Mouse (Mus musculus) liver, embryonic 11.5 days (tissue): ENCODE results near the gene Iqcj. TPM values are rescaled to one million over a fixed set of nuclear protein-coding genes. Genes with fewer than 3 reads are reported as not detected.

ENCODE experiments used
- ATAC-seq: fragments of 200-750 bp; cut with Nextera tagmentation; replicated peaks from 2 replicates; pipeline ENCODE4 v1.8.0; 2017; ENCODE audit warnings: moderate number of reproducible peaks, mild to moderate bottlenecking, moderate TSS enrichment, moderate library complexity; ENCODE audit not compliant: low FRiP score
- DNase-seq: peaks from one replicate; pipeline ENCODE4 v3.0.0-alpha.2; 2017; ENCODE audit warnings: low spot score
- H3K27ac ChIP-seq: fragments of 300-500 bp; sonication (generic); 2 replicates; pipeline ENCODE4 v1.5.1; 2014; ENCODE audit warnings: mild to moderate bottlenecking, low read depth, low read length, control low read depth
- H3K27me3 ChIP-seq: fragments of 300-500 bp; sonication (generic); replicated peaks from 2 replicates; pipeline ENCODE4 v1.6.1; 2014; ENCODE audit warnings: low read length, mixed read lengths; ENCODE audit not compliant: control insufficient read depth, insufficient read depth
- H3K36me3 ChIP-seq: fragments of 300-500 bp; sonication (generic); 2 replicates; pipeline ENCODE4 v1.6.1; 2014; ENCODE audit warnings: mild to moderate bottlenecking, low read length, moderate library complexity, mixed read lengths; ENCODE audit not compliant: control insufficient read depth, insufficient read depth
- H3K4me1 ChIP-seq: fragments of 300-500 bp; sonication (generic); replicated peaks from 2 replicates; pipeline ENCODE4 v1.6.1; 2014; ENCODE audit warnings: low read length, mixed read lengths; ENCODE audit not compliant: control insufficient read depth, insufficient read depth
- H3K4me2 ChIP-seq: fragments of 300-500 bp; sonication (generic); 2 replicates; pipeline ENCODE4 v1.6.1; 2014; ENCODE audit warnings: mild to moderate bottlenecking, control low read depth, moderate library complexity
- H3K4me3 ChIP-seq: fragments of 300-500 bp; sonication (generic); 2 replicates; pipeline ENCODE4 v1.5.1; 2014; ENCODE audit warnings: low read depth, low read length, control low read depth
- H3K9ac ChIP-seq: fragments of 300-500 bp; sonication (generic); 2 replicates; pipeline ENCODE4 v1.6.1; 2014; ENCODE audit warnings: low read depth, low read length, control low read depth
- H3K9me3 ChIP-seq: fragments of 300-500 bp; sonication (generic); 2 replicates; pipeline ENCODE4 v1.6.1; 2016; ENCODE audit warnings: low read length, inconsistent platforms, mixed read lengths; ENCODE audit not compliant: control insufficient read depth
- WGBS: fragments of 180-500 bp; shearing (Covaris S2); extraction: QIAGEN DNeasy Blood & Tissue Kit; methylation state at CpG from one replicate; pipeline ENCODE4 v1.1.7; 2014; 5-methylcytosine and 5-hydroxymethylcytosine counted together
- polyA plus RNA-seq: library from polyadenylated mRNA; unstranded; fragments of >200 nt; fragmentation: Nextera tagmentation; extraction: Ambion mirVana; gene quantifications from 2 replicates; pipeline ENCODE4 v1.2.1, GENCODE M21; 2014

Gene Iqcj
- polyA plus RNA-seq, 1 experiment from 2014 or later = not detected

- no peak overlapping the region for H3K4me3 ChIP-seq
- no peaks in the 10 kb centered on the region for H3K9me3 ChIP-seq
- no peak for ATAC-seq
- H3K36me3 ChIP-seq = no peaks in the 10 kb centered on the region
- H3K27me3 ChIP-seq = no peaks in the 10 kb centered on the region
- H3K9ac ChIP-seq = no peak overlapping the region
- H3K4me2 ChIP-seq = no peak overlapping the region
- WGBS = 75% methylated on average over 3 of the region's 3 CpGs
- DNase-seq = no peak
- H3K27ac ChIP-seq = no peak overlapping the region
- H3K4me1 ChIP-seq = no peaks in the 10 kb centered on the region
These were observed 39.9 kb downstream of the Iqcj start for GRCm38 (mm10) chr3:67931914-67932313.

- no peak for ATAC-seq
- Histone ChIP-seq H3K4me3 (no peak overlapping the region), H3K27me3 (no peaks in the 10 kb centered on the region), H3K4me1 (no peaks in the 10 kb centered on the region), H3K27ac (no peak overlapping the region), H3K36me3 (no peaks in the 10 kb centered on the region), H3K4me2 (no peak overlapping the region), H3K9me3 (no peaks in the 10 kb centered on the region), H3K9ac (no peak overlapping the region)
- 56% methylated on average over 3 of the region's 3 CpGs for WGBS
- no peak for DNase-seq
These were observed 43.8 kb downstream of the Iqcj start for GRCm38 (mm10) chr3:67935829-67936228.

GRCm38 (mm10) chr3:67947000-67947399, 55.0 kb downstream of the Iqcj start:
- Histone ChIP-seq H3K27me3 (no peaks in the 10 kb centered on the region), H3K27ac (no peak overlapping the region), H3K4me3 (no peak overlapping the region), H3K4me1 (no peaks in the 10 kb centered on the region), H3K36me3 (no peaks in the 10 kb centered on the region), H3K9ac (no peak overlapping the region), H3K9me3 (no peaks in the 10 kb centered on the region), H3K4me2 (no peak overlapping the region)
- ATAC-seq (no peak), DNase-seq (no peak)
- WGBS = 77% methylated on average over 2 of the region's 2 CpGs

- H3K27me3 ChIP-seq = no peaks in the 10 kb centered on the region
- WGBS = 63% methylated on average over 5 of the region's 5 CpGs
- no peak for DNase-seq
- no peak overlapping the region for H3K27ac ChIP-seq
- no peak overlapping the region for H3K9ac ChIP-seq
- no peak for ATAC-seq
- no peaks in the 10 kb centered on the region for H3K36me3 ChIP-seq
- H3K4me2 ChIP-seq = no peak overlapping the region
- no peaks in the 10 kb centered on the region for H3K4me1 ChIP-seq
- H3K9me3 ChIP-seq = no peaks in the 10 kb centered on the region
- no peak overlapping the region for H3K4me3 ChIP-seq
These were observed 60.5 kb downstream of the Iqcj start for GRCm38 (mm10) chr3:67952517-67952940.

- Histone ChIP-seq H3K36me3 (no peaks in the 10 kb centered on the region), H3K27ac (no peak overlapping the region), H3K4me3 (no peak overlapping the region), H3K4me1 (no peaks in the 10 kb centered on the region), H3K27me3 (no peaks in the 10 kb centered on the region), H3K4me2 (no peak overlapping the region), H3K9me3 (no peaks in the 10 kb centered on the region), H3K9ac (no peak overlapping the region)
- 44% methylated on average over 5 of the region's 5 CpGs for WGBS
- DNase-seq (no peak), ATAC-seq (no peak)
These were observed 62.5 kb downstream of the Iqcj start for GRCm38 (mm10) chr3:67954459-67955065.

- no peaks in the 10 kb centered on the region for H3K4me1 ChIP-seq
- H3K9me3 ChIP-seq = no peaks in the 10 kb centered on the region
- H3K27me3 ChIP-seq = no peaks in the 10 kb centered on the region
- no peak for ATAC-seq
- no peak overlapping the region for H3K4me2 ChIP-seq
- H3K9ac ChIP-seq = no peak overlapping the region
- no peaks in the 10 kb centered on the region for H3K36me3 ChIP-seq
- no peak overlapping the region for H3K4me3 ChIP-seq
- H3K27ac ChIP-seq = no peak overlapping the region
- DNase-seq = no peak
- 67% methylated on average over 7 of the region's 7 CpGs for WGBS
These were observed 67.7 kb downstream of the Iqcj start for GRCm38 (mm10) chr3:67959672-67960071.

- no peak for DNase-seq
- no peak for ATAC-seq
- H3K27ac ChIP-seq = no peak overlapping the region
- no peak overlapping the region for H3K9ac ChIP-seq
- WGBS = 35% methylated on average over 3 of the region's 3 CpGs
- no peak overlapping the region for H3K4me3 ChIP-seq
- no peak overlapping the region for H3K4me2 ChIP-seq
- no peaks in the 10 kb centered on the region for H3K36me3 ChIP-seq
- H3K9me3 ChIP-seq = no peaks in the 10 kb centered on the region
- H3K4me1 ChIP-seq = no peaks in the 10 kb centered on the region
- H3K27me3 ChIP-seq = no peaks in the 10 kb centered on the region
These were observed 68.1 kb downstream of the Iqcj start for GRCm38 (mm10) chr3:67960133-67960532.

GRCm38 (mm10) chr3:67960727-67961126, 68.7 kb downstream of the Iqcj start:
- Histone ChIP-seq H3K36me3 (no peaks in the 10 kb centered on the region), H3K27ac (no peak overlapping the region), H3K4me2 (no peak overlapping the region), H3K4me3 (no peak overlapping the region), H3K9me3 (no peaks in the 10 kb centered on the region), H3K27me3 (no peaks in the 10 kb centered on the region), H3K9ac (no peak overlapping the region), H3K4me1 (no peaks in the 10 kb centered on the region)
- ATAC-seq (no peak), DNase-seq (no peak)

- Histone ChIP-seq H3K9me3 (no peaks in the 10 kb centered on the region), H3K9ac (no peak overlapping the region), H3K4me1 (no peaks in the 10 kb centered on the region), H3K4me2 (no peak overlapping the region), H3K27ac (no peak overlapping the region), H3K4me3 (no peak overlapping the region), H3K36me3 (no peaks in the 10 kb centered on the region), H3K27me3 (no peaks in the 10 kb centered on the region)
- 78% methylated on average over 6 of the region's 6 CpGs for WGBS
- no peak for DNase-seq
- no peak for ATAC-seq
These were observed 70.1 kb downstream of the Iqcj start for GRCm38 (mm10) chr3:67961934-67962639.
